Mouse (Mus musculus) adrenal gland, postnatal 36 days (tissue): ENCODE data around the gene Tvp23b. TPM values are rescaled to one million over a fixed set of nuclear protein-coding genes. Genes with fewer than 3 reads are reported as not detected.

ENCODE experiments used
- DNase-seq, 2 experiments: peaks; one replicate each; pipeline ENCODE4 v3.0.0; 2021; ENCODE audit warnings: mixed read lengths in 1 of 2
- total RNA-seq, 2 experiments: library from RNA; stranded (reverse); gene quantifications; 2 replicates each; pipeline ENCODE4 v1.2.3; 2021

Gene Tvp23b
- total RNA-seq, 2 experiments from 2014 or later: 50.8 to 56.2 TPM

DNA sequence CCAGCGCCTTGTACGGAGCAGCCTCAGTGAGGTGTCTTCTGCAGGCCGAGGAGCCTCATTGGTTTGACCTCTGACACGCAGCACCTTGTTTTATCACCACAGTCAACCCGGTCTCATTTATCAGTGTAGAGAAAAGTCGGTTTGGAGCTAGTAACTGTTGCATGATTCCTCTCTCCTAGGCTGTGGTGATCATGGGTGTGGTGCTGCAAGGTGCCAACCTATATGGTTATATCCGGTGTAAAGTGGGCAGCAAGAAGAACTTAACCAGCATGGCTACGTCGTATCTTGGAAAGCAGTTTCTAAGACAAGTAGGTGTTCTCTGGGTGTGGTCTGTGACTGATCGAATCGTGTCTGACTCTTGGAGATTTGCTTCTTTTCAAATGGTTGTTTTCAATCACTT, 12.5 kb downstream of the Tvp23b start:
- DNase-seq: no peak

DNA sequence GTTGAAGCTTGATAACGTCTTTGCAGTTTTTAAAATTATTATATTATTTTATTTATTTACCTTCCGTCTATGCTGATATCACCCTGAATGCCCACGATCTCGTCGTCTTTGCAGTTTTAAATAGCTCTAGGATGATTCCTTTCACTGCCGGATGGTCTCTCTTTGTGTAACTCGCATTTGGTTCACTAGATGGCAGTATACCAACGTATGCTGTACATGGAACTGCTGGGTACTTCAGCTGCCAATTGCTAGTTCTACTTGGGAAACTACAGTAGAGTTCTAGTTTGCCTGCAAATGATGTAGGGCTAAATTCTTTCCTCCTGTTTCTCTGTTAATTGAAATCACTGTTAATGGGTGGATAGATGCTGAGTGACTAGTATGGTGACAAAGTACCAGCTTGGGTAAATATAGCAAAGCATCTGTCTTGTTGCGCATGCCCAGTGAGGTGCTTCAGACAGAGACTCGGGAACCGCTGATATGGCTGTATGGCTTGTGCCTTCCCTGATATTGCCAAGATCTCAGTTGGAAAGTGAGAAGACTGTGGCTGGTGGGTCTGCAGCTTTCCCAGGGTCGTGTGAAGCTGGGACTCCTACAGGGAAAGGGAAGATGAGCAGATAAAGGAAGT, 22.6 kb downstream of the Tvp23b start:
- peak; percentile 28 to 62 for DNase-seq

DNA sequence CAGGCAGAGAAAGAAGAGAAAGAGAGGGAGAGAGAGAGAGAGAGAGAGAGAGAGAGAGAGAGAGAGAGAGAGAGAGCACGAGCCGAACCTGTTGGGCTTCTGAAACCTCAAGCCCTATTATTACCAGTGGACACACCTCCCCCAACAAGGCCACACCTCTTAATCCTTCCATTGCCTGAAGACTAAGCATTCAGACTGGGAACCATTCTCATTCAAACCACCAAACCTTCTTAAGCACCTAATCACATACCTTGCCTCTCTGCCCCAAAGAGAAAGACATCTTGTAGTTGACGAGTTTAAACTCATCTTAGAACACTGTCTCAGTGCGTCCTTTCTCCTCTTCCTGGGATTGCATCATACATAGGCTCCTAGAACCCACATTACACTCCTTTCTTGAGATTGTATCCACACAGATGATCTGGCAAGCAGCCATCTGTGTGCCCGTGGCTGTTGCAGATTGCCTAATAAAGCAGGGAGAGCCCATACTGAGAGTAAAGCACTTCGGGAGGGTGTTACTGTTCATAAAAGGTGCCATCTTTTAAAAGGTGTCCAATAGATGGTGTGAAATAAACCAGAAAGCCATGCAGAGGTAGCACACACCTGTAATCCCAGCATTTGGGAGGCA, 24.7 kb downstream of the Tvp23b start:
- no peak for DNase-seq

DNA sequence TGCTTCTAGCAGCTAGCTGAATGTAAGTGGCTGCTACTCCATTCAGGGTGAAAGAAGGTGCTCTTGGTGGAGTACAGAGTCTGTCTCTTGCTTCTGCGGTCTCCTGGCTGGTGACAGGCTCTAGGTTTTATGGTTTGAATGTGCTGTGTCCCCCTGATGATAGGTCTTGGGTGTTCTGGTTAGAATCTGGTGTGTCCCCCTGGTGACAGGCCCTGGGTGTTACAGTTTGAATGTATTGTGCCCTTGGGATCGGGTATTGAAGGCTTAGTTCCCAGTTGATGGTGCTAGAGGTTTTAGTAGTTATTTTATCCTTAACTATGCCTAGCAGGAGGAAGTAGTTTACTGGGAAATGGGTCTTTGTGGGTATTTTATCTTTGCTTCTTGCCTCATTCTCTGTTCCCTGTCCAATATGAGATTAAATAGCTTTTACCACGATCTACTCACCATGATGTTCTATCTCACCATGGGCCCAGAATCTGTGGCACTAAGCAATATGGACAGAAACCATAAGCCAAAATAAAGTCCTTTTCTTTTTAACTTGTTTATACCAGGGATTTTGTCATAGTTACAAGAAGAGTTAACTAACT, 30.6 kb downstream of the Tvp23b start:
- DNase-seq: no peak

DNA sequence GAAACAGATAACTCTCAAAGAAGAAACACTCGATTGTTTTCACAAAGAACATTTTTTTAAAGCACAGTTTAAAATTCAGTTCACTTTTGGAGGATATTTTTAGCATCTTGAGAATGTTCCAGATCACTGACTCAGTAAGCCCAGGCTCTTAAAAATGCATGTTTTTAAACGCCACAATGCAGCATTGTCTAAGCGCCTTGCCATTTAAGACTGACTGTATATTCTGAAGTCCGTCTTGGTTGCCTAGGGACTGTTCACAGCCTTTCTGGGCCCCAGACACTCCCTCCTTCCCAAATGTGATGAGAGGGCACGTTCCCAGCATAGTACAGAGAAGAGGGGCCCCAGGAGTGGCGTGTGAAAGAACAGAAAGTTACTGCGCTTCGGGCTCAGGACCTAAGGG, 32.1 kb downstream of the Tvp23b start:
- DNase-seq: no peak

DNA sequence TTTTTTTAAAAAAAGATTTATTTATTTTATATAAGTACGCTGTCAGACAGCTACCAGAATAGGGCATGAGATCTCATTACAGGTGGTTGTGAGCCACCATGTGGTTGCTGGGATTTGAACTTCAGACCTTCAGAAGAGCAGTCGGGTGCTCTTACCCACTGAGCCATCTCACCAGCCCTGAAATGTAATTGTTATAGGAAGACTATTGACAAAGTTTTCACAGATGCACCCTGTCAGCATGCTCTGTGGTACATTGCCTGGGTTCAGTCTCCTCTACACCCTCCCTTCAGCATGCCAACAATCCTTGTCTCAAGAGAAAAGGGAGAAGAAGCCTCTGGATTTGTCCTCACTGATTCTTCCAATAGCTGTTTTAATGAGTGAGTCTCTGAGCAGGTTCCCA, 33.9 kb downstream of the Tvp23b start:
- no peak for DNase-seq

DNA sequence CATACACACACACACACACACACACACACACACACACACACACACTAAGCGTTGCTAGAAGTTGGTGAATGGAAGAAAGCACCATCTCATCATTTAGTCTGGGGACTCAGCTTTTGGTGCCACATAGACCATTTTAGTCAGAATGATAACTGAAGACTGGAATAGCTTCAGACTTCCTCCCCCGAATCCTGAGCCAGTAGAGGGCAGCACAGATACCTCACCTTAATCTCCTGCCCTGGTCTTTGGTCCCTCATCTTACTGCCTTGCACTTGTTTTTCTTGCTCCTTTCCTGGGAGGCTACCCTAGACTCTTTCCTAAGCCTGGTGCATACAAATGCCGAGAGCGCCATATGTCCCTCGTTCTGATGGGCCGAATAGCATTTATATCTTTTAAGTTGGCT, 35.3 kb downstream of the Tvp23b start:
- DNase-seq: peak; percentile 25 to 65

DNA sequence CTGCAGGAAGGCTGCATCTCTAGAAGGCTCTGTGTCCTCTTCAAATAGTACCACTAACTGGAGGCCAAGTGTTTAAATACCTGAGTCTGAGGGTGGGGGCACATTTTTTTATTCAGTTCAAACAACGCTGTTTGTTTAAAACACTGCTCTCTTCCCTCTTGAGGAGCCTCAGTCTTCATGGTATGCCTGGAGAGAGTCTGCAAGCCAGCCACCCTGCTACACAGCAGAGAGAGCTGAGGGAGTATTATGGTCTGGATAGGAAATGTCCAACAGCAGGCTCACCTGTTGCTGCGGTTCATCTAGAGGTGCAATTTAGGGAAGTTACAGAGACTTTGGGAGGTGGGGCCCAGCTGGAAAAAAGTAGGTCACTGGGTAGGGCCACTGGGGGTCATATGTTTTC, 36.2 kb downstream of the Tvp23b start:
- no peak for DNase-seq

DNA sequence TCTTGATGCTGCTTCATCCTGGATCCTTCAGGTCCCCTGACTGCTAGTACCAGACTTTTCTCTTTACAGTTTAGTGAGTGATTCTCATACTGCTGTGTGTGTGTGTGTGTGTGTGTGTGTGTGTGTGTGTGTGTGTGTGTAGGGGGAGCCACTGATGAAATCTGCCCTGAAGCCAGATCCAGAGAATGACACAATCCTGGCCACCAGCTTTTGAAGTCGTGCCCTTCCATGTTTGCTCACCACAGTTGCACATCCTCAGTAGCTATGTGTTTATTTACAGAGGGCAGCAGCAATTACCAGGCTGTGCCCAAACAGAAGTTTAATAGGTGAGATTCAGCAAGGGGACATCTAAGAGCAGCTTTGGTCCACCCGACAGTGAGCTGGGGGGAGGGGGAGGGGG, 37.5 kb downstream of the Tvp23b start:
- no peak for DNase-seq

DNA sequence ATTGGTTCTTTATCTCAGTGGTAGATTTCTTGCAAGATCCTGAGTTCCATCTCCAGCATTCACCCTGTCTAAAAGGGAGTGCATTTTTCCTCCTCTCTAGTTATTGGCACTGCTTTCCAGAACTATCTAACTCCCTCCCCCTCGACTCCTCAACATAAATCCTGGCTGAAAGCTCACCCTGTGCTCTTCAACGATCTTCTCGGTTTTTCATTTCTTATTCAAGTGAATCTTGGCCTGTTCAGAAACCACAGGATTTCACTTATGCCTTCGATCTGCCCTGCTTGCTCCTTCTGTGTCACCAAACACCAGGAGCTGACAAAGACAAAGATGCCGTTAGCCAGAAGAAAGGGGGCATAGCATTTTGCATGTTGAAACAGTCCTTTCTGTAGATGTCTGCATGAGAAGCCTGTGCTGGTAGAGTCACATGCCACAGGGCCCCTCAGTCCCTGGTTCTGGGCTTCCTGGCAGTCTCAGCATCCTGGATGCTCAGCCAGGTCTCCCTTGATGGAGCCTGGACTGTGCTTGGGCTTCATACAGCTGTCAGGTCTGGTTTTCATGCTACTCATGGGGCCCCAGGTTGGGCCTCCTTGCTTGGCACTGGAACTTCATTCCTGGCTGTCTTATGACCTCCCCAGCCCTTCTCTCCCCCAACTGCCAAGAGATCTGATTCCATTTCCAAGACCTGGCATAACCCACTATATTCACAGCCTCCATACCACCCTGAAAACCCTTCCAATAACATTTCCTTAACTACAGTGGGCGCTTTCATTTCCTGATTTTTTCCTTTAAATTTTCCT, 40.9 kb downstream of the Tvp23b start:
- DNase-seq: no peak

DNA sequence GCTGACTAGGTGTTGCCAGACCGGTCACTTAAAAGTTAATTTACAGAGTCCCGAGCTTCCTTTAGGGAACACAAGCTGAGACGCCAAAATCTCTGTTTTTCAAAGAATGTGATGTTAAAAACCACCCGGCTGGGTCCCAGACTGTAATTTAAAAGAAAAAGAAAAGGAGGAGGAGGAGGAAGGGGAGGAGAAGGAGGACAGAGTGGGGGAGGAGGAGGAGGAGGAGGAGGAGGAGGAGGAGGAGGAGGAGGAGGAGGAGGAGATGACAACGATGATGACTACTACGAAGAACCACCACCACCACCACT, 41.4 kb downstream of the Tvp23b start:
- no peak for DNase-seq

DNA sequence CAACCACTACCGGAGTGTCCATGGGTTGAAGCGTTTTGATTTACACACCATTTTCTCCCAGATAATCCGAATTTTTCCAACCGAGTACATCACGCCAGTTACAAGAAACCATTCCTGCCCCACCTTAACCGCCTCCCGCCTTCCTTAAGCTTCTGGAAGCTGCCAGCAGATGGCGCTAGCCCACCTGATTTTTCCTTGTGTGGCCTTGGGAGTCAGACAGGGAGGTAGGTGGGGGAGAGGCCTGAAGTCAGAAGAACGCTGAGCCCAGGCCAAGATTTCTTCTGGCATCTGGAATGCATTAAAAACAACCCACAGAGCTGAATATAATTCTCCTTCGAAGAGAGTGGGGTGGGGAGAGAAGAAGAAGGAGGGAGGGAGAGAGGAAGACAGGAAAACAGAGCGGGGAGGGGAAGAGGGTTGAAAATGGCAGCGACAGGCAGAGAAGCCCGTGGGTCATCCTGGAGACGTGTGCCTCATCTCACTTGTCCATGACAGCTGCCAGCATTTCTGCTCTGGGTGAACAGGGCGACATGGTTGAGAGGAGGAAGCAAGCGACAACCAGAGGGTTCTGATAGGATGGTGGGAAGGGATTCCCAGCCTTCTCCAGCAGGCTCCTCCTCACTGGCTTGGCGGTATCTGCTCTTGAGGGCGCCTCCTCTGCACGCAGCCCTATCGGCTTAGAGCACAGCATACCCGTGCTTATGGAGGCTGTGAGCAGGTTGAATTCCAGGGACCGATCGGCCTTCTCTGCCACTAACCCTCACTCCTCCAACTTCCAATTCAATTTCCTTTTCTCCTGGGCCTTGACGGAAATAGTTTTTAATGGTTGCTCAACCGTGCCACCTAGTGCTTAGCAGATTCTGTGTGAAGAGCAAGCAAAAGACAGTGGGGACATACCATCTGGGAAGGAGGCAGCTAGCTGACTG, 42.1 kb downstream of the Tvp23b start:
- DNase-seq: peak; percentile 90 to 91

DNA sequence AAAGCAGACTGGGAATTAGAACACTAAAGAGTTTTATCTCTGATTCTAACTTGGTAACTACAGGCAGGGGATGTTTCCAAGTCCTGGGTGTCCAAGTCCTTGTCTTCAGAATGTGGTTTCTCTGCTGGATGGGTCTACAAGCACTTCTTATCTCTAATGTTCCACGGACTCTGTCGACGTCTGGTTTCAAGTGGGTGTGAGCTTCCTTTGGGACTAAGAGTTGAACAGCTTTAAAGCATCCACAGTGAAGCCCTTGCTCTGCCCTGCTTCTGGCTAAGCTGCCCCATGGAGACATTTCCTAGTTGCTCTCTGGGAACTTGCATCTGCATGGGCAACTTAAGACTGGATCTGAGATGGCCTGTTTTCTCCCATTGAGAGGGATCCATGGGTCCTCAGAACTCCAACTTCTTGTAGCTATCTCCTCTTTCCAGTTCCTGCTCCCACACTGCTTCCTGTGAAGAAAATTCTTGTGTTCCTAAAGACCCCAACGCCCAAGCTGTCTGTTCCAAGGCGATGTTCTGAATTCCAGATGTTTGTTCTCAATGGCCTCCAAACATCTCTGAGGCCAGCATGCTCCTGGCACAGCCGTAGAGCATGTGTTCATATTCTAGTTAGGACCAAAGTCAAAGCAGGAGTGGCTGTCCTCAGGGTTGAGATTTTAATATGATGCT, 45.0 kb downstream of the Tvp23b start:
- no peak for DNase-seq

DNA sequence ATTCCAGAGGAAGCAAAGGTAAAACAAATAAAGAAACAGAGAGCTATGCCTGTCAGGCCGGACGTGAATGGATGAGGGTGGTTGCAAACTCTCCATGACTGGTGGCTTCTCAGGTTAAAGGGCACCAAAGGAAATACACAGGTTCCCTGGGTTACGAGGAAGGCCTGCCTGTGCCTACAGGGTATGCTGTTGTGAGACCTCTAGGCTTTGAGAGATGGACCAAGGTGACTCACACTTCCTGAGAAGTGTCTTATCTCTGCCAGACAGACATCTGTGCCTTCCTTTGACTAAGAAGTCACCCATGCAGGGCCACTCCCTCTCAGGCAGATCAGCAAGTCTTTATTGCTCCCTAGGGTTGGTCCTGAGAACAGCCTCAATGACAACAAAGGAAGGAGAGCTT, 50.5 kb downstream of the Tvp23b start:
- peak; percentile 30 to 42 for DNase-seq

DNA sequence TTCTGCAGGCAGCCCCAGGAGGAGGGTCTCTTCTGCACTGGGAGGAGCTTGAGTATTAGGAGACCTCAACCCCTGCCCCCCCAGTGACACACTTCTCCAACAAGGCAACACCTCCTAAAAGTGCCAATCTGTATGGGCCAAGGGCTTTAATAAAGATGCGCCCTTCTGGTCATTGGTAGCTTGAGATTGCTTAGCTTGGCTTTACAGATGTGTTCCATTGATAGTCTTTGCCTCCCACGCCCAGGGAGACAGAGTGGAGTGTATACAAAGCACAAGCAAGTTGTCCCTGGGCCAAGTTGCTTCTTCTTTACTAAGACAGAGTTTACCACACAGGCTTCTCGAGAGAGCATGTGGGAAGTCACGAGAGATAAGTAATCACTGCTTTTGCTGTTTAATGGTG, 51.3 kb downstream of the Tvp23b start:
- DNase-seq: no peak

DNA sequence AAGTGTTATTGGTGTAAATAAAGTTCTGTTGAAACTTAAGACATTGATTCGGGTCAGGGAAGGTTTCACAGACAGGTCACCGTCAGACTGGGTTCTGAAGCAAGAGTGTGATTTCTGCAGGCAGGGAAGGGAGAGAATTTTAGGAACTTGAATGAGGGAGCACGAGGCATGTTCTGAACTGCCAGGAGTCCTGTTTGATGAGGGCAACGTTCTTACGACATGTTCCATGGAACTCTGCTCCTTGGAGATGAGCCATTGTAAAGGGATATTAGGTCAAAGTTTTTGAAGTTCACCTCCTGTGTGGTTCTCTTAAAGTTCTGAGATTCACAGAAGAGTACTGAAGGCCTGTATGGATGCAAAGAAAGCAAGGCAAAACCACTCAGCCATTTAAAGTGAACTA, 51.9 kb downstream of the Tvp23b start:
- no peak for DNase-seq

DNA sequence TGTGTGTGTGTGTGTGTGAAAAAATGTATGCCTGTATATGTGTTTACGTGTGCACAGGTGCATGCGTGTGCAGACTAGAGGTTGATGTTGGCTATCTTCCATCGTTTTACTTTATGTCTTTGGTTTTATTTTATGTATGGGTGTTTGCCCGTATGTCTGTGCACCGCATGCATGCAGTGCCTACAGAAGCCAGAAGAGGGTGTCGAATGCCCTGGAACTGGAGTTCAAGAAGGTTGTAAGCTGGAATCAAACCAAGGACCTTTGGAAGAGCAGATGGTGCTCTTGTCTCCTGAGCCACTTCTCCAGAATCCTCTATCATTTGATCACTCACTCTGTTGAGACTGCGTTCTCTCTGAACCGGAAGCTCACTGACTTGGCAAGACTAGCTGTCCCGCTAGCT, 53.8 kb downstream of the Tvp23b start:
- peak in 1 of 2 experiments; percentile 12 for DNase-seq

DNA sequence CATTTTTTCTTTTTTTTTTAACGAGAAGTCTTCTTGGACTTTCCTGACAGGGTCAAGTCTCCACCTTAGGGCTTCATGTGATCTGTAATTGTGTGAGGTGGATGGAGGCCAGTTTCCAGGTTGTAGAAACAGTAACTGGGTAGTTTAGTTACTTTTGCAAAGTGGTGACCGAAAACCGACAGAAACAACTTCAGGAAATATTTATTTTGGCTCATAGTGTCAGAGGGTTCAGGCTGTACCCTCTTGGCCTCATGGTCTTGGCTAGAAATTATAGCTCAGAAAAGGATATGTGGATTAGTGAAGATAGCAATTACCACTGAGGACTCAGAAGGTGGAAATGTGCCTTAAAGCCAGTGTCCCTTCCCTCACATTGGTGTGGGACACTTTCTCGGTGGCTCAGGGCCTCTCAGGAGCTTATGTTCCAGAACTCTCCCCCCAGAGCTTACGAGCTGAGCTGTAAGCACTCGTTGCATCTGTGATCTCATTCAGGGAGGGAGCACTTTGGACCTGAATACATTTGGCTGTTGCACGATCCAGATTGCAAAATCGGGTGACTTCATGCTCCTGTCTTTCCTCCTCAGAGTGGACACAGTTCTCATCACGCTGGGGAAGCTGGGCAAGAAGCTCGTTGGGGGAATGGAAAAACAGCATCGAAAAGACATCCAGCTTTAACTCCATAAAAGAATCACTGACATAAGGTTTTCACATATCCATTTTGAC, 55.7 kb downstream of the Tvp23b start:
- DNase-seq: peak; percentile 7 to 9

DNA sequence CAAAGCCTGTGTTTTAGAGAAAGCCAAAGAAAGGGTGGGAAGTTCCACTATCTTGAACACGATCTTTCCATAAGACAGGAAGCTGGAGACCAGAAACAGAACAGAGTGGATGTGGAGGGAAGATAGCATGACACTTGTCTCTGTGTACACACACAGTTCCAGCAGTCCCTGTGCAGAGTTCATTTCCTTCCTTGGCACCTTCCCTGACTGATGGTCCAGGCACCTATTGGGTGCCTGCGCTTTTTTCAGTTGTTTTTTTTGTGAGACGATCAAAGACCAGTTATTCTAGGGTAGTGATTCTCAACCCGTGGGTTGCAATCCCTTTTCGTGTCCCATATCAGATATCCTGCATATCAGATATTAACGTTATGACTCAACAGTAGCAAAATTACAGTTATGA, 58.7 kb downstream of the Tvp23b start:
- DNase-seq: no peak

DNA sequence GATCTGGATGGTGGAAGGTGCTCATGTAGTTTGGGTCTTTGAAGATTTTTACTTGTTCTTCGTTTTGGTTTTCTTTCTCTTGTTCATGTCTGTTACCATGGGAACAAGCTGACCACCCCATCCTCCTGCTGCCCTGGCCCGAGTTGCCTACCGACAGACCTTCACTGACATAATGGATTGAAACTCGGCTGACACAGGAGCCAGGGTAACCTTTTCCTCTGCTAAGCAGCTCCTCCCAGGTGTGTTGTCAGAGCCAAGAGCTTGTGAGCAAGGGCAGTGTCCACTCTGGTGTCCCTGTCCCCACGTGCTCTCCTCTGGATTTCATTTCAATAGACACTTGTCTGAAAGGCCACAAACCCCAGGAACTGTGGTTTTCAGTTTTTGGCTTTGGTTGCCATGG, 59.7 kb downstream of the Tvp23b start:
- no peak for DNase-seq

DNA sequence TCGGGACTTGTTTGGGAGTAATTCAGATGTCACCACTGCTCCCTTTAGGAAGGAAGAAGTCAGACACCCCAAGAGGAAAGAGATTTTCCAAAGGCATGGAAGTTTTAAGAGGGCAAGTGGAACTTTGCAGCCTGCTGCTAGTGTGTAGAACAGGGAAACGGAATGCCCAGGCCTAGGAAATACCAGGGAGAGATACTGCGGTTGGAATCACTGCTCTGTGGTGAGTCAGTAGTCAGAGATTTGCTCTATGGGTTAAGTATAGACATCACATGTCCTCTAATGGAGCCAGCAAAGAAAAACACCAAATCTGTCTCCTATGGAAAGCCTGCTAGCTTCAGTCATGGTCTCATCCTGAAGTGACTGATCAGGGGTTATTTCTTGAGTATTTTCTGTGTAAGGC, 60.9 kb downstream of the Tvp23b start:
- no peak for DNase-seq
